ENCODE assay signal across 8 mouse cellular contexts in genomic region chr2:75704234-75705161, GRCm38 (mm10). TPM values are rescaled to one million over a fixed set of nuclear protein-coding genes. Genes with fewer than 3 reads are reported as not detected.
DNase-seq lines count a peak whose midpoint lies in the region; ATAC-seq and TF ChIP-seq lines count a peak whose summit lies in the region.

Gene Nfe2l2, minus strand, starts transcription at chr2:75704641.

- H3K9ac ChIP-seq in hindbrain, postnatal 0 days (replicated peaks; ENCODE audit: low read length) = peak within 1 kb of the TSS; percentile 57

- peak within 1 kb of the TSS; percentile 73 for H3K4me2 ChIP-seq in hindbrain, postnatal 0 days (ENCODE audit: low read depth, low read length)

- peak; percentile 100 for DNase-seq in ZHBTc4 (ENCODE audit: low read depth, low spot score)
- peak; percentile 100 for DNase-seq in gastrocnemius, adult 2 months
- peak; percentile 85 for DNase-seq in hindbrain, postnatal 0 days (ENCODE audit: low spot score)
- DNase-seq in left cerebral cortex, adult 2 months (ENCODE audit: extremely low spot score in 1 of 2, low spot score in 2 of 2) = peak; percentile 74 to 84
- peak; percentile 67 to 75 for DNase-seq in right cerebral cortex, adult 2 months (ENCODE audit: low spot score in 2 of 2)
- peak; percentile 100 for DNase-seq in urinary bladder, postnatal 14 days (ENCODE audit: low spot score)

- H3K27me3 ChIP-seq in hindbrain, postnatal 0 days (ENCODE audit: insufficient read depth, low read length) = no peaks in the 10 kb centered on the region; the same call in 1 of the 2 replicates

- intact Hi-C loops in gastrocnemius, adult 2 months (cut with DNase I) = loop anchor here (1.0 to 10.0 kb wide), 4 partner anchors 21 to 92 kb away; partner anchors contain the start of gene Hnrnpa3
- intact Hi-C loops in left cerebral cortex, adult 2 months (cut with DNase I) = loop anchor here (10.0 kb wide), 1 partner anchor 70 kb away; no protein-coding TSS in a partner anchor

- 1% methylated on average over 52 of the region's 58 CpGs for WGBS in hindbrain, postnatal 0 days

- peak within 1 kb of the TSS; percentile 100 for H3K27ac ChIP-seq in gastrocnemius, adult 2 months
- H3K27ac ChIP-seq in hindbrain, postnatal 0 days = peak within 1 kb of the TSS; percentile 82
- peak within 1 kb of the TSS; percentile 91 for H3K27ac ChIP-seq in left cerebral cortex, adult 2 months

- no peaks in the 10 kb centered on the region for H3K9me3 ChIP-seq in hindbrain, postnatal 0 days (ENCODE audit: low read length)

- peak; percentile 73 for ATAC-seq in common myeloid progenitor, adult 5-6 weeks (replicated peaks; ENCODE audit: low read depth, poor library complexity, severe bottlenecking)
- ATAC-seq in hindbrain, postnatal 0 days = peak; percentile 90
- peak; percentile 74 for ATAC-seq in megakaryocyte, adult 5-6 weeks (ENCODE audit: poor library complexity, severe bottlenecking)

- peak; percentile 24; the same call in 1 of the 2 replicates for TF ChIP-seq CTCF in gastrocnemius, adult 2 months (IDR thresholded peaks at IDR 0.05)
- TF ChIP-seq CTCF in hindbrain, postnatal 0 days (IDR thresholded peaks at IDR 0.05; ENCODE audit: low read depth) = peak; percentile 43
- peak; percentile 16 for TF ChIP-seq CTCF in left cerebral cortex, adult 2 months (IDR thresholded peaks at IDR 0.05)

- peak within 1 kb of the TSS; percentile 75 for H3K4me3 ChIP-seq in gastrocnemius, adult 2 months
- H3K4me3 ChIP-seq in hindbrain, postnatal 0 days (ENCODE audit: low read length) = peak within 1 kb of the TSS; percentile 44
- peak within 1 kb of the TSS; percentile 49 for H3K4me3 ChIP-seq in left cerebral cortex, adult 2 months

- no peaks in the 10 kb centered on the region for H3K36me3 ChIP-seq in hindbrain, postnatal 0 days (ENCODE audit: insufficient read depth, low read length)

- H3K4me1 ChIP-seq in hindbrain, postnatal 0 days (ENCODE audit: insufficient read depth, low read length) = peaks cover 7% of the 10 kb centered on the region; the same call in 1 of the 2 replicates

RNA-seq across cellular contexts. Expression of gene Nfe2l2, which starts in this region (rescaled TPM):
- 78.6 and 81.7 TPM in 2 replicates for total RNA-seq in common myeloid progenitor, adult 5-6 weeks (2017)
- total RNA-seq in gastrocnemius, adult 2 months (2021) = 10 to 100 TPM; 32.9 to 41.0 TPM
- total RNA-seq in hindbrain, postnatal 0 days (2014; rRNA removed) = 7.4 and 11.6 TPM in 2 replicates
- polyA plus RNA-seq in hindbrain, postnatal 0 days (2015; fragmentation: Nextera tagmentation; extraction: Ambion mirVana) = 16.3 and 17.0 TPM in 2 replicates
- total RNA-seq in left cerebral cortex, adult 2 months (2021) = 10 to 100 TPM; 11.3 to 13.1 TPM
- total RNA-seq in megakaryocyte, adult 5-6 weeks (2015) = 148 TPM in 2 replicates
- total RNA-seq in megakaryocyte, adult 5-6 weeks (2017) = 81.2 and 94.4 TPM in 2 replicates

Comparison
In these comparisons a context has a peak if more than half of its experiments do, and no peak if none do; other contexts are left out.
1. Peak in every context shown above with its lines: DNase-seq, ATAC-seq, H3K4me3 ChIP-seq and H3K27ac ChIP-seq.